Mouse (Mus musculus) thymus, postnatal 36 days (tissue): ENCODE results near the gene Mettl1.

ENCODE experiments used
- DNase-seq, 2 experiments: peaks; one replicate each; pipeline ENCODE4 v3.0.0; 2022; ENCODE audit warnings: mixed read lengths in 2 of 2

Mettl1 gene

DNA sequence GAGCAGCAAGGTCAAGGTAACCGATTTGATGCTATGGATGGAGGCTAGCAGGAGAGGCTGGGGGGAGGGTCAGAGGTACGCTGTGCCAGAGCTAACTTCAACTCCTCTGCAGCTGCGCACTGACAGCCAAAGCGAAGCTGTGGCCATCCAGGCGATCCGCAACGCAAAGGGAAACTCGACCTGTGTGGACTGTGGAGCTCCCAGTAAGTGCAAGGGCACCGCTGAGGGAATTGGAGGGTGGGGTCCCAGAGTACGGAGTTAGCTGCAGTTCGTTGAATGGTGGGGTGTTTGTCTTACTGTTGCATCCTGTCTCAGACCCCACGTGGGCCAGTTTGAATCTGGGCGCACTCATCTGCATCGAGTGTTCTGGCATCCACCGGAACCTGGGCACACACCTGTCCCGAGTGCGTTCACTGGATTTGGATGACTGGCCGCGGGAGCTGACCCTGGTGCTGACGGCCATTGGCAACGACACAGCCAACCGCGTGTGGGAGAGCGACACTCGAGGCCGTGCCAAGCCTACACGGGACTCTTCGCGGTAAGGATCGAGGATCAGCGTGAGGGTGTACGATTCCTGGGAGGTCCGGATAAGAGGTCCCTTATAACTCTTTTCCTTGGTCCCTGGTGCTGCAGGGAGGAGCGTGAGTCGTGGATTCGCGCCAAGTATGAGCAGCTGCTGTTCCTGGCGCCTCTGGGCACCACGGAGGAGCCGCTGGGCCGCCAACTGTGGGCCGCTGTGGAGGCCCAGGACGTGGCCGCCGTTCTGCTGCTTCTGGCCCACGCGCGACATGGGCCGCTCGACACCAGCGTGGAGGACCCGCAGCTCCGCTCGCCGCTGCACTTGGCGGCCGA is 49.6 kb downstream of the Mettl1 start:
- peak in 1 of 2 experiments; percentile 12 for DNase-seq

DNA sequence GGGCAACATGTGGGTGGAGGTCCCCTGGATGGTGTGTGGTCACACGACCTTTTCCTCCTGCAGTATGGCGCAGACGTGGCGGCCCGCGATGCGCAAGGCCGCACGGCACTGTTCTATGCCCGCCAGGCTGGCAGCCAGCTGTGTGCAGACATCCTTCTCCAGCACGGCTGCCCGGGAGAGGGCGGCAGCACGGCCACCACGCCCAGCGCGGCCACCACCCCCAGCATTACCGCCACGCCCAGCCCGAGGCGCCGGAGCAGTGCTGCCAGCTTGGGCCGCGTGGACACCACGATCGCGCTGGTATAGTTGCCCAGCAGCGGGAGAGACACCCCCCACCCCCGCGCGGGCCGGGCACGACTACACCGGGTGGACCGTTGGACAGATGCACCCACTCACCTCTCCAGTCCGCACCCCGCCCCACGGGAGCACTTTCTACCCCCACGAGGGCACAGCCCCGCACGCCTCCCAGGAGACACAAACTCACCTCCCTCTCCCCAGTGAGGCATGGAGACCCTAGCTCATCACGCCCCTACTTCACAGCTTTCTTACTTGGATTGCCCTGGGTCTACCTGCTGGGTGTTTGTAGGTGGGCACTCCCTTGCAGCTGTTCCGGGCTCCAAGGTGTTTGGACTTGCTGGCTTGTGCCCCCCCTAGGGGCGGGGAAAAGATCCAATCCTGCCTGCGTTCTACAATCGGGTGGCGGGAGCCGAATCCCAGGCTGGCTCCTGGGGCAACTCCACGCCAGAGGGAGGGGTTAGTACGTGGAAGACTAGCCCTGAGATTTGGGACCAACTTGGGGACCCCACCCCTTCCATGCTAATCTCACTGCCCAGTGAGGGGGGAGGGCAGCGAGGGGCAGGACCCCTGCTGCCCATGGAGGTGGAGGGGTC is 50.5 kb downstream of the Mettl1 start:
- peak in 1 of 2 experiments; percentile 44 for DNase-seq

DNA sequence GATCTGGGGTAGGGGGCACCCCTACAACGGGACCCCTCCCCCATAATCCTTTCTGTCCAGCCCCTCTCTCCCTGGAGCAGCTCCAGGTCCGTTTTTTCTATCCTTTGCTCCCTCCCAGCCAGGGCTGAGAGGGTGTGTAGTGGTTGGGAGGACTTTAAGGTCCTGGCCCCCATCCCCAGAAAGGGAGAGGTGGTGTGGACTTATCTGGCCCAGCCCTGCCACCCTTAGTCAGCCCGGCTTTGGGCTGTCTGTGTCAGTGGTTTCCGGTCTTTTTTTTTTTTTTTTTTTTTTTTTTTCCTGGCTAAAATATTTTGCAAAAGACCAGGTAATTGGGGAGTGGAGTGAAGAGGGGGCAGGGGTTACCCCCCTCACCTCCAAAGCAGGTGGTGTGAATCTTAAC is 51.5 kb downstream of the Mettl1 start:
- peak in 1 of 2 experiments; percentile 8 for DNase-seq

DNA sequence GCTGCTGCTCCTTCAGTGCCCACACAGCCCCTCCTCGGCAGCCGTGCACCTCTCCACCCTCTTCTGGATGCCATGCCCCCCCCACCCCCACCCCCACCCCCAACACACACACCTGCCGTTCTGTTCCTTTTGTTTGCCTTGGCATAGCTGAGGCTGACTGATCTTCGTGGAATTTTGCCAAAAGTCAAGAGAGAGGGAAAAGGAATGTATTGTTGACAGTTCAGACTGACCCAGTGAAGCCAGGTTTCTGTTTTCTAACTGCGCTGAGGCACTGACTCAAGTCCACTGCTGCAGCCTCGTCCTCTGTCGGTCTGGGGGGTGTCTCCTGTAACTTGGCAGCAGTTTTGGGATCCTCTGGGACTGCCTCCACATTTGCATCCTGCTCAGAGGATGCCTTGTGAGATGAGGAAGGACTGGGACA is 53.2 kb downstream of the Mettl1 start:
- DNase-seq: peak in 1 of 2 experiments; percentile 9
